Mouse (Mus musculus) E14TG2a.4 (cell line): Measurements from ENCODE around the gene Ldlrad3.

Source experiments
- CTCF ChIP-seq: conservative IDR thresholded peaks from 2 replicates; pipeline ENCODE4 v1.5.1; 2014; ENCODE audit warnings: low read length
- NANOG ChIP-seq: IDR thresholded peaks from 2 replicates; pipeline ENCODE4 v1.6.1; 2014; ENCODE audit warnings: borderline replicate concordance, low read length, mixed read lengths
- POU5F1 ChIP-seq: IDR thresholded peaks from 2 replicates; pipeline ENCODE4 v1.6.1; 2014; ENCODE audit warnings: low read length, borderline replicate concordance

DNA sequence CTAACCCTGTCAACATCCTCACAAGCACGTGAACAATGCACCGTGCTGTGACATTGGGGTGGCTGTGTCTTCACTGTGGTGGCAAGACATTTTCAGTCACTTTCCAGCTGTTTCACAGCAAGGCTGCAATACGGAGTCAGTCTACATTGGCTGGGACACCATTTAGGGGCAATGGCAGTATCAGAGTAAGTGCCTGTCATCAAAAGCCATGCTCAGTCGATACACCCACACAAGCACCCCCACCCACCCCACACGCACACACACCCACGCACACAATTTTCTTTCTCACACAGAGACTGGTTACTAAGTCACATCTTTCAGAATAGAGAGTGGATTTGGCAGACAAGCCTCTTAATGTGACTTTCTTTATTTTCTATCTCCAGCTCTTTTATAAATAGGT lies 156.0 kb downstream of the Ldlrad3 start:
- TF ChIP-seq CTCF: no peak
- no peak for TF ChIP-seq POU5F1
- no peak for TF ChIP-seq NANOG
